Mouse (Mus musculus) retina, postnatal 1 day (tissue): ENCODE measurements at regions not wholly inside any gene's neighbourhood (a gene's known extent, or its start where the extent isn't known, plus 50 kb on each side); places are given as distances from the start of the nearest gene placed in this dataset.

ENCODE experiments used
- DNase-seq: peaks from one replicate; pipeline ENCODE4 v3.0.0-alpha.2; 2012

DNA sequence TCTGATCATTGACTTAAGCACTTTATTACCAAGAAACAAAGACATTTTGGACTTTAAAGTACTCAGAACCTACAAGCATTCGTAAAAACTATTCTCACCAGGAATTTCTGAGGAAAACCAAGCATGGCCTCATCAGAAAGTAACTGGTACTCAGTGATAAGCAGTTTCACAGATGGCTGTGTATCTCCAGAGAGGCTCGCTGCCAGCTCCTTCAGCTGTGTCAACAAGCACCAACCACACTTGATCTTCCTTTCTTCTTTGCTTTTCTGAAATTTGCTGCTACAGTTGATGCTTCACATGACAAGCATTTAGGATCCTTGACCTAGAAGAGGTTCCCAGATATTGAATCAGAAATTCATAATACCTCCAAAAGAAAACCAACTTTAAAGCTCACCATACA, 314.1 kb upstream of the Sptlc3 start:
- no peak for DNase-seq

DNA sequence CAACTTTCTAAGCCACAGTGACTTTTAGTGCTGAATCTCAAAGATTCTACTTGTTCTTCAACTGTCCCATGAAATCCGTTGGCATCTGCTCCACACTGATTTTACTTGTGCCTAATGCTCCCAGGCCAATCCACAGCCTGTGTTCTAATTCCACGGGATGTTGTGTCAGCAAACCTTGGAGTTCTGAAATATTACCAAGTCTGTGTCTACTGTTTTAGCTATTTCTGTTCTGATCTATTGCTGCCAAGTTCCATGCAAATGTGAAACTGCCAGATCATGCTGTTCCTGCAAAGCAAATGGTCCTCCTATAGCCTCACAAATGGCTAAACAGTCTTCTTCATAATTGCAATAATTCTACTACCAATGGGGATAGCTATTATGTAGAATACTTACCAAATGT, 295.4 kb upstream of the Sptlc3 start:
- no peak for DNase-seq

DNA sequence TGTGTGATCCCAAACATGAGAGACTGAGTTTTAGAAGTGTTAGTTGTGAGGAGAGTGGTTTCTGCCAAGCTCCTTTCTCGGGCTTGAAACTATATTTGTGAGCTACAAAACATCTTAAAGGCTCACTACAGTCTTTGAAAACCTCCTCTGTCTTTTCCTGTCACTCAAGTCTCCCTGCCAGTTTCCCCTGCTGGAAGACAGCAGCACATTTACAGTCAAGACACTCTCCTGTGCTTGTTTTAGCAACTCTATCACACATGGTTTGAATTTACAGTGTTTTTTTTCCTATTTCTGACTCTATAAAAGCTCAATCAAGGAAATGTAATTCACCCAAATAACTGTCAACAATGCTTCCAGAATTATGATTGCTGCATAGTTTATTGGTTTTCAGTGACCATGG, 286.1 kb upstream of the Sptlc3 start:
- DNase-seq = no peak

DNA sequence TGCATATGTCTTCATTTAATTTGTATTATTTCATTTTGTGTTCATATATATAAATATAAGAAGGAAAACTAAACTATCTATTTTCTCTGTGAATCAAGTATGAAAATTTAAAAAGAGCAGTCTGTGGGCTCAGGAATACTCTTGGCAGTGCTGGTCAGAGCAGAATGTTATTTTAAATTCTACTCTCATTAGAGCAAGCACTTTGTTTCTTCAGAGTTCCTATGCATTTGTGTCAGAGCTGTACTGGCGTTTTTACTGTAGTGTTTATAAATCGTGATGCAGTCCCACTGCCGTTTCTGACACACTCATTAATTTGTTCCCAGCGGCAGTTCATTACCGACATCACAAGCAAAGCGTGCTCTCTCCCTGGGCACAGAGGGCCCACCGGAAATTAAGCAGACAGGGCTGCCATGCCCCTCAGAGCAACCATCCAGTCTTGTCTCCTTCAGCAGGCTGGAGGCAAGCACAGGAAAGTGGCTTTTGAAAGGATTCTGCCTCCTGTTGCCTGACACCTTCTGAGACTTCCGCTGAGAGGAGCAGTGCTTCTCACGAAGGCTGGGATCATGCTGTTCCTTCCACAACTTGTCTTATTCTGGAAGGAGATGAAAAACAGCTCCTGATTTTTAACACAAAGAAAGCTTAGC, 272.8 kb upstream of the Sptlc3 start:
- peak; percentile 61 for DNase-seq

DNA sequence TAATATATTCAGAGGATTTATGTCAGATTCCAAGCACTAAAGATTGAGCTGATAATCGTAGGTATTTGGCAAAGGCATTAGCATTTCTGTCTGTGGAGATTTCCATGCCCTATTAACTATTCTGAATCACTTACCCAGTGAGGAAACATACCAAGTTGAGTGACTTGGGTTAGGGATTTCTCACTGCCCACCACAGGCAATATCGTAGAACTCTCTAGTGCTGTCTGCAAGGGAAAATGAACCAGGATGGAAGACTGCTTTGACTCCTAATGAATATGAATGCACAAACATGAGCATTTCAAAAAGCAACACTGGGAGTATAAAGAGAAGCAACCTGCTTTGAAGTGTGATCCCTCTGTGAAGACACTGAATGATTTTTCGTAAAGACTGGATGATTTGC, 263.3 kb upstream of the Sptlc3 start:
- no peak for DNase-seq

DNA sequence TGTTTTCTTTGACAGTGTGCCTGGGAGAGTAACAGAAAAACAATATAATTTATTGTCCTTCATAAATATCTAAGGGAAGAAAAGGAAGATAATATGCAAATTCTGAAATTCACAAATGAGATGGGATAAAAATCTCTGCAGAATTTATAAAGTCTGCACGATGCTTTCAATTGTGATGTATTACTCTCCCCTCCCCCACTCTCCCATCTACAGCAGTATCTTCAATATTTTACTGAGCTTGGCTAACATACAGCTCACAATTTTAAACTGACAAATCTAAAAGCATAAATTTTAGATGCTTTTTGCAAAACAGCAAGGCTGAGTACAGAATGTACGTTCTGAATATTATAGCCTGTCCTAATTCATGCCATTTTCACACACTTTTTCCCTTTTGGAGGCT, 243.6 kb upstream of the Sptlc3 start:
- no peak for DNase-seq

DNA sequence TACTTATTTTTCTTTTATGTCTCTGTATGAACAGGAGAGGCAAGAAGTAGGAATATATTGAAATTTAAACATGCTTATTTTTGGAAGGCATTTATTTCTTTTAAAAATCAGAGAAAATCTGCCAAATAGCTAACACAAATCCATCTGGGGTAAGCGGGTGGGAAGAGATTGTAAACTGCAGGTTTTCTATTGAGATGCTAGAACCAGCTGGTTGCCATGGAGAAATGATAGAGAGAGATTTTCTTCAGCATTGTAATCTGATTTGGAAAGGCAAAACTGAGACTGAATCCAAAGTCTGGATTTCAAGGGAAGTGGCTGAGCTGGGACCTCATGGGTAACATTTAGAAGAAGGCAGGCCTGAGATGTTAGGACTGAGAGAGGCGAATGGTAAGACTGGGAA, 226.6 kb upstream of the Sptlc3 start:
- no peak for DNase-seq

DNA sequence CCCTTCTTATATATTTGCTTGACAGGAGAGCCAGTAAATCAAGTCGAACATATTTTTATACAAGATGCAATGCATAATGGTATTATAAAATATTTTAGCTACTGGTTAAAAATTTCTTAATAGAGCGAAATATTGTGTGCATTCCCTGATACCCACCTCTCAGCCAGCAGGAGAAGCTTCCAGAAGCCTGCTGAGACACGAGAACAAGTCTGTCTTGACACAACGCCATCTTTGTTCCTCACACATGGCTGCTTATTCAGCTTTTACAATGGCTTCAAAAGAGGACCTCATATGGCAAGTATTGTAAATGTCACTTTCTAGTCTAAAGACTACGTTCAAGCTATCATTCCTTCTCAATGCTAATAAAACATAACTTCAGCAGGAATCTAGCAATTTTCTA, 217.1 kb upstream of the Sptlc3 start:
- DNase-seq = no peak

DNA sequence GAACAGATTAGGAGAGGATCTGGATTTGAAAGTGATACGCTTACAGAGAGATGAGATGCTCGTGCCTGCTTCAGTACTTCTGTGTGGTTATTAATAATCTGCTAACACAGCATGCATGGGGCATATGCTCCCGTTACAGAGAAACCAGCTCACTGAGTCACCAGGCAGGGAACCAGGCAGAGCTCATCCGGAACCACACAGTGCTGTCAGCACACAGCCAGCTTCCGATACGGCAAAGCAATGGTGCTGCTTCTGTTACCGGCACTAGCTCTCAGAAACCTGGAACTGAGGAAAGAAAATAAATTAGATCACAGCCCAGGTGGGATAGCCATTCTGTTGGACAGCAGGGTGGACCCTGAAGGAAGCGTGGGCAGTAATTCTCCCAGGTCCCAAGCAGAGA, 216.1 kb upstream of the Sptlc3 start:
- no peak for DNase-seq

DNA sequence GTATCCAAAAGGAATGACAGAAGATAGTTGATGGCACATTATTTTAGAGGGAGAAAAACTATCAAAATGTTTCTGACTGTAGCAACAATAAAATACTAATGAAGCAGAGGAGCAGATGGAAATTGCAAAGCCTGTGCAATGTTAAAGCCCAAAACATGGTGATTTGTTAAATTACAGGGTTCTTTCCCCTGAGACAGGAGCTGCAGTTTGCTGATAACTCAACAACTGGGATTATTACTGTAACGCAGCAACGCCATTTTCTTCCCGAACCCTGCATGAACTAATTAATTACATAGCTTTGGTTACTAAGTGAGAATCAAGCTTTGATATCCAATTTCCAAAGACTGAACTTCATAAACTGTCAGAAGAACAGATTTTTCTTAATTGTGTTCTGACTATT, 212.7 kb upstream of the Sptlc3 start:
- DNase-seq = no peak

DNA sequence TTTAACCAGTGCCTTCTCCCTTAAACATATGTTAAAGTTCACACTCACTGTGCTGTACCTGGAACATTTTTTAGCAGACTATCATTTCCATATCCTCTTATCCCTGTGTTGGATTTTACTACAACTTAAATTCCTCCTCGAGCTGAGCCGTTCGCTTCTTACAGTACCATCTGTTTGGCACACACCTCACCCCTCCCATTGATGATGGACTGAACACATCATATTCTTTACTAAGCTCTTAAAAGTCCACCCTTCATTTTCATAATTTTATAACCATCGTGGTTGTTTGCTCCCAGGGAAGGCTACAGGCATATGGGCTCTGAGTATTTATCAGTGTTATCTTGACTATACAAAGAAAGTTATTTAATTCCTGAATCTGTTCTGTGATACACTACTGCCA, 209.4 kb upstream of the Sptlc3 start:
- no peak for DNase-seq

DNA sequence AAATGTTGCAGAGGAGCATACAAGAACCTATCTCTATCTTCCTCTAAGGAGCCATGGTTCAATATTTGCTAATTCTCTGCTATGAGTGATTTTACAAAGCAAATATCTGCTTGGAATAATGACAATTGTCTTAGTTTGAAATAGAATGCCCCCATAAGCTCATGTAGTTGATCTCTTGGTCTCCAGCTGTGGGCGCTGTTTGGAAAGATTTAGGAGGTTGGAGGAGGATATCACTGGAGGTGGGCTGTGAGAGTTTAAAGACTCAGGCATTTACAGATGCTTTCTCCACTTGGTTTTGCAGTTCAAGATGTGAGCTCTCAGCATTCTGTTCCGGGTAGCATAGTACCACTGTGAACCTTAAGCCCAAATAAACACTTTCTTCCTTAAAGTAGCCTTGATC, 207.3 kb upstream of the Sptlc3 start:
- DNase-seq = no peak

DNA sequence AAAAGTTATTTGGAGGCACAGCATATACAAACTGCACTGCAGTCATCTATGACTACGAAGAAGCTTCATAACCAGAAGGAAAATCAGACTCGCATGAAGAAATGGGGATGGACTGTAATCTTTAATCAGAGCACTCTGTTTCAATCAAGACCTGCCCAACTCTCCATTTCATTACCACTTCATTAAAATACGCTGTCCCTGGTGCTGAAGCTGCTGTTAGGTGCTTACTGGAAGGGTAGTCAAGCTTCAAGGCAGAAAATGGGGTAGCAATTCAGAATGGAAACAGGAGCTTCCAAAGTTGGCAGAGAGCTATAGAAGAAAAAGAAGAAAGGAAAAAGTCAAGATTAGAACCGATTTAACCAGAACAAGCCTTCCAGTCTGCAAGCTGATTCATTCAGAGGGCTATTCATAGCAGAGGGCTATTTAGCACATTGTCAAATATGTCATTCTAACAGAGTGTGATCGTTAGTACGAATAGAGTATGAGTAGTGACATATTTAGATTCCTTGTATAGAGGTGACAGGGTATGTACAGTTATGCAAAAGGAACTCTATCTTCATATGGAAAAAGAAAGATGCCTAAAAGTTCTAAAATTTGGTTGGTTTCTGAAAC, 195.1 kb upstream of the Sptlc3 start:
- DNase-seq = peak; percentile 57

DNA sequence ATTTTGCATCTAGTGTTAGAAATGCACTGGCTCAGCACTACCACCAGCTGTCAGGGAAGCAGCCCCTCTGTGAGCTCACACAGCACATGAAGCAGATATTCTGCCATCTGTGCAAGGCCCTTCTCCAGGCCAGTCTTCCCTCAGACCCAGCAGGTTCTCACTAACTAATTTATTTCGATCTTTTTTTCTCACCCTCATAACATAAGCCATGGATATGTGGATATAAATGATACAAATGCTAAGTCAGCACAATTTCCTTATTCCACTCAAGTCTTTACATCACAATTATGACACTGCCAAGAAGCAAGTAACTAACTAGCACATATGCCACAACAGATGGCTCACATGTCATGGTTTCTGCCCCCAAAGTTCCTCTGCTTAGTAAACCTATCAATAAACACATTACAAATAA, 182.3 kb upstream of the Sptlc3 start:
- DNase-seq = no peak

DNA sequence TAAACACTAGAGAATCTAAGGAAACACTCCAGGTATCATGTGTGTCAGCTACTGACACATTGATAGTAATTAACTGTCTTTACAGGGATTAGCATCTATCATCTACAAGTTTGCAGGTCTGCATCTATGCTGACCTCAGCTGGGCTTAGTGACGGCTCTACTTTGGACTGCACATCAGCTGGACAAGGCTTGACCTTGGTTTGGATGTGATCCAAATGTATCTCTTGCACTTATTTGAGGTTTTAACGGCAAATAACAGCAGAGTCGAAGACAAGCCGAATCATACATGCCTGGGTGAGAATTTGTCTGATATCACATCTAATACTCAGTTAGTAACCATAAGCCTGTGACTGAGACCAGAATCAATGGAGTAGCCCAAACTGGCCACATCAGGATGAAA, 181.7 kb upstream of the Sptlc3 start:
- DNase-seq = no peak

DNA sequence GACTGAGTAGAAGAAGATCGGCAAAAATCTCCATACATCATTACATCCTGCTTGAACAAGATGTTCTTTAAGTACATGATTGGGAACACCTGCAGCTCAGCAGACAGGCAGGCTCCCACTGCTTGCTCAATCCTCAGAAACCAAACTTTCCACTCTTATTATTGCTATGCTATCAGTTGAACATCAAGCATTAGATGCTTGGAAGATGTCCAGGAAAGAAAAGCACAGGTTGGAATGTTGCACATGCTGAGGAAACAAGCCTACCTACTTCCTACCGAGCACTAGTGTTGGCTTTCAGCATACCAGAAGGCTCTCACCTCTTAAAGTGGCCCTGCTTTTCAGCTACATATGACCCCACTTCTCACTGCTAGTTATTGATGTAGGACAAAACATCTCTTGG, 171.2 kb upstream of the Sptlc3 start:
- no peak for DNase-seq

DNA sequence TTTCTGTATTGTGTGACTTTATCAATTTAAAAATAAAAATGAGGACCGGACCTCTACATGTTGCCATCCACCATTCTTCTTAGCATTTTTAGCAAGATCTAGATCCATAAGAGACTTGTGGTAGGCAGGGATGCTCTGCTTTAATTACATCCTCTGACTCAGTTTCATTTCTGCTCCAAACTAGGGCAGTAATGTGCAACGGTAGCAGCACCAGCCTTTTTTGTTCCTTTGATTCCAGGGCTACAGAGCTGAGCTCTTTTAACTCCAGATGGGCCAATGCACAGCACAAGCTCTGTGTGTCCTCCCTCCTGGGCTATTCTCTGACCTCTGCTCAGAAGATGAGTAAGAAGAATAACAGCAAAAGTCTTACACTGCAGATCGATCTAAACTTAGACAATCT, 168.2 kb upstream of the Sptlc3 start:
- no peak for DNase-seq

DNA sequence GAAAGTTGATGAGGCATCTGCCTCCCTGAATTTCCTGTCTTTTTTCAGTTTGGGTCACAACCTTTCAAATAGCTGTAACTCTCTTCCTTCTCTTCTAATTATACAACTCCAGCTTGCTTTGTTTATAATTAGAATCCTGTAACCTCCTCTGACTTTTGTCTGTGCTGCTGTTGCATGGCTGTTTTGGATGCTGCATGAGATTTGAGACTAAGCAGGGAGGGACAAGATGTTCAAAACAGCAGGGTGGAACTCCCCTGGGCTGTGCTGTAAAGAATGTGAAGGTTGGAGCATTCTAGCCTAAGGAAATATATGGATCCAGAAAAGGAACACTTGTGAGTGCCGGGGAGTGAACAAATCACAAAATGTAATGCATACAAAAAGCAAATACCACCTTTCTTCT, 159.0 kb upstream of the Sptlc3 start:
- DNase-seq = peak; percentile 3

DNA sequence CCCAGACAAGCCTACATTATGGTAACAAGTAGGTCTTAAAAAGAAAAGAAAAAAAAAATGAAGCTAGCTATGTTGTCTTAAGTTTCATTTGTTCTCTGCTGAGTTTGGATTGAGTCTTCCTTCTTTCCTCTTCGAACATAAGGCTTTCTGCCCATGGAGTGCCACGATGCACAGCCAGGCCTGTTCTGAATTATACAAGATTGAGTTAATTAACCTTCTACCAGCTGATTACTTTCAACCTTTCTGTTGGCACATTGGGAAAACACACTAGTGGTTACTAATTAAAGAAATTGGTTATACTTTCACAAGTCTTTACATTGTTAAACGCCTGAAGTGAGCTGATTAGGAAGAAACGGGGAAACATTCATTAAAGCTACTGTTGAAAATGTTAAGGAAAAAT, 155.5 kb upstream of the Sptlc3 start:
- DNase-seq = no peak

DNA sequence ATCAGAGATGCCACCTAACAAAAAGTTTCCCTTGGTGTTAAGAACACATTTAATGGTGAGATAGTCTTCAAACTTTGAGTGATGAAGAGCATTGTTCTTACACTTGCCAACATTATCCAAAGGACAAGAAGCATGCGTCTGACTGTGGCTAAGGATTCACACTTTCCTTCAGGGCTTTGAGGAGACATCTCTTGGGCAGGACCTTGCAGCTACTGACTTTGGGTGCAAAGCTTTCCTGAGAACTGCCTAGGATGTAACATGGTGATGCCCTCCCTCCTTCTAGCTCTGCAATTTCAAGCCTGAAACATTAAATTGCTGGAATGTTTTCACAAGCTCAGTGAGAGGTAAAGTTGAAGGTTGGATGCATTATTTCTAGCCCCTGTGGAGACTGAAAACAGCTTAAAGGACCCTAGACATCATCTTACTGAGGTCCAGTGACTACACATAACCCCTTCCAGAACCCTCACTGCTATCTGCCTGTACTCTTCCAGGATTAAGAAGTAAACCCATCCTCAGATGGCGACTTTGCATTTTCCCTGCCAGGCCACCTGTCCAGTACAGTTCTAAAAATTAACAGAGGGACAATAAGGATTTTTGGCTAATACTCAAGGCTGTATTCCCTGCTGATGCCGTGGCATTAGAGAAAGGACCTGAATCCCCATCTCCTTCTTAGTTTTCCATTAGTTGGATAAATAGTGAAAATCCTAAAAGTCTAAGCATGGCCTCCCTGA, 137.3 kb upstream of the Sptlc3 start:
- DNase-seq = no peak

DNA sequence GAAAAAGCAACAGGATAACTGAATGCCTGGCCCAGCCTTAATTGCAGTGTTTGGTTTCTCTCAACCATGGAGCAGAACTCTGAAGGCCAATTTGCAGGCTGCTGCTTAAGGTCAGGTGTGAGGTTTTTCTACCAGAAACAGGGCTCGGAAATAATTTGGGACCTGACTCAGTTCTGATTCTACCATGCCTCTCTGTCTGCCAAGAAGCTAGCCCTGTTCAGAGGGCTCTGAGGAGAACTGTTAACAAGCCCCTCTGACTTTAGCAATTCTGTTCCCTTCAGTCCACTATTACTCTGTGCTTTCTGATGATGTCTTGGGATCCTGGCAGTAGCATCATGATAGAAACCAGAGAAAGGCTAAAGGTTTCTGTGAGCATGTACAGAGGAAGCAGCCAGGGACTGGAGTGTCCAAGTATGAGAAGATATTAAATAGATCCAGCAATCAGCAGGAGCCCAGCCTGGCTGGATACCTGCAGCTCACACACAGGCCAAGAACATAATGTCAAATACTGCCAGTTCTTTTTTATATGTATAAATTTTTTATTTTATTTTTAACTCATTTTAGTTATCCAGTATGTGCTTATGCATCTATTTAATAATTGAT, 131.4 kb upstream of the Sptlc3 start:
- no peak for DNase-seq

DNA sequence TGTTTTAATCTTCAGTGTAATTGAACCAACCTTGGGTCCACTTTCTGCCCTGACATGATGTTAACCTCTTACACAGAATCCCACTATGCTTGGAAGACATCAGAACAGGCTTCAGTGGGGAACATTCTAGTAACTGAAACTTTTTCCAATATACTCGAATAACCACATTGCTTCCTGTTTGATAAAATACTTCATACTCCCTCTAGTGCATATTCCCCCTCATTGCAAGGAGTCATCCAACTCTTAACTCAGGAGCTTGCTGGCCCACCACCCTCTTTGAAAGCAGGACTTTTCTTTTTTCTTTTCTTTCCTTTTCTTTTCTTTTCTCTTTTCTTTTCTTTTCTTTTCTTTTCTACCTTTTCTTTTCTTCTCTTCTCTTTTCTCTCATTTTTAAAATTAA, 123.6 kb upstream of the Sptlc3 start:
- DNase-seq = peak; percentile 46

DNA sequence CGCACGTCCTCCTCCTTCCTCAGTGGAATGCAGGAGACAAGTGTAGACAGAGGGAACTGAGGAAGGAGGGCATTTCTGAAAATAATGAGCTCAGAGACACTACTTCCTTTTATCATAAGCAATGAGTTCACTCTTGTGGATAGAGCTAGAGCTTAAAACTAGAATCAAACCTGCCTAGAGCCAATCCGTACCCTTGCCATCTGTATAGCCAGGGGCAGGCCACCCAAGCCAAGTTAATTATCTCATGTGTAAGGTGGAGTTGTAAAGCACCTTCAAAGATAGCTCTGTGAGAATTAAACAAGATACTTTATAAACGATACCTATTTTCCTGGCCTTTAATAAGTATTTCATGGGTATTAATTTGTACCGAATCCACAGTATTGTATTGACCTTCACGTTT, 113.4 kb upstream of the Sptlc3 start:
- no peak for DNase-seq

DNA sequence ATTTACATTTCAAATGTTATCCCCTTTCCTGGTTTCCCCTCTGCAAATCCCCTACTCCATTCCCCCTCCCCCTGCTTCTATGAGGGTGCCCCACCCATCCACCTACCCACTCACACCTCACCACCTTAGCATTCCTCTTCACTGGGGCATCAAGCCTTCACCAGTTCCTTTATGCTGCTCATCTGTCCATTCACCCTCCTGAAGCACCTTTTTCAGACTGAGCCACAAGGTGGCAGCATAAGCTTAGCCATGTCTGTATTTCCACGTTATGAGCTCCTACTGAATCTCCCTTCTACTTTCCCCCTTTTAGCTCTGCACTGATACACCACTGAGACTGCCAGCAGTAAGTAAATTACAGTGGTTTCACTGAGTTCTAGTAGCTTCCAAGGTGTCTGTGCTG, 112.1 kb upstream of the Sptlc3 start:
- peak; percentile 83 for DNase-seq
